Mouse (Mus musculus) liver, adult 2 months (tissue): ENCODE data around the gene Fgf23.

Source experiments
- CTCF ChIP-seq: fragments of 200-500 bp; IDR thresholded peaks from 2 replicates; pipeline ENCODE4 v1.5.1; 2011; ENCODE audit warnings: low read depth, low read length, control low read depth
- POLR2A ChIP-seq: fragments of 200-500 bp; IDR thresholded peaks from 2 replicates; pipeline ENCODE4 v1.6.1; 2011; ENCODE audit warnings: low read length, control low read depth; ENCODE audit not compliant: insufficient read depth; ENCODE audit errors: extremely low read depth

- TF ChIP-seq CTCF, result no peak
- no peak for TF ChIP-seq POLR2A
Observed at GRCm38 (mm10) chr6:127072817-127073216, at the start of gene Fgf23.
